Mouse (Mus musculus) regulatory T cell (primary cell): ENCODE results near the gene Med12l.

Experiments
- in situ Hi-C: fragments of 300-600 bp; cut with MboI, MseI; formaldehyde crosslinking; loops from one replicate; pipeline ENCODE4 v1.15.1; 2025; ENCODE audit warnings: high pct_unique_total_duplicates

The Med12l gene

GRCm38 (mm10) chr3:59005271-59005995, at the start of gene Med12l:
Gene Med12l (plus strand): TSS chr3:59005825.
- in situ Hi-C loops: no loop called here

- in situ Hi-C loops: no loop called here
Measured at GRCm38 (mm10) chr3:58961166-58961565, 44.5 kb upstream of the Med12l start.

DNA sequence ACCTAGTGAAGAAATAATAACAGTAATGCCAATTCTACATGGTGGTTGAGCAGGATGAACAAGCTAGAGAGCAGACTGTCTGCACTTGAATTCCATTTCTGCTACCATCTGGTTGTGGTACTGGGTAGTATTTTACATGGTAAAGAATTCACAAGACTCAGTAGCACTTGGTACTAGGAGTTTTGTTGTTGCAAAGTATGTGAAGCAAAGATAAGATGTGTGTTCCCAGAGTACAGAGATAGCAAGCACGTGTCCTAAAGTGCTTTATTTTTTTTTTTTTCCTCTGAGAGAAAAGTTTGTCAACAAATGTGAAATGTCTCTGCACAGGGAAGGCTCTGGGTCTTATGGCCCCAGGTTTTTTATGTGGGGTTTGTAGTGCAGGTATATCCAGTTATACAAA, 28.2 kb upstream of the Med12l start:
- in situ Hi-C loops: no loop called here

- in situ Hi-C loops: no loop called here
Measured at GRCm38 (mm10) chr3:58977906-58978622, 27.6 kb upstream of the Med12l start.

DNA sequence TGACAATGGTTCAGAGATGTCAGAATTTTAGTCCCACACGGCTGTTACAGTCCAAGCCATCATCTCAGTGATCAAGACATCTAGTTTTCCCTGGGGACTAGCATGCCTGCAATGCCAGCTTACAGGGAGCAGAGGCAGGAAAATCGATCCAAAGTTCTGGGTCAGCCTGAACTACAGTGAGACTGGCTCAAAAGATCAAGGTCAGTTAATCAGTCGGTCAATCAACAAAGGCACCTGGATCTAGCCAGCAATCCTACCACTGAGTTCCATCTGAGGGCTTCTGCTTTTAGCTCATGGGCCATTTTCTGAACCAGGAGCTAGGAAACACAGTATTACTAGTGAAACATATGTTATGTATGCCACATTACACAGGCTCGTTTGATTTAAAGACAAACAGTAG, 25.0 kb upstream of the Med12l start:
- in situ Hi-C loops: no loop called here

DNA sequence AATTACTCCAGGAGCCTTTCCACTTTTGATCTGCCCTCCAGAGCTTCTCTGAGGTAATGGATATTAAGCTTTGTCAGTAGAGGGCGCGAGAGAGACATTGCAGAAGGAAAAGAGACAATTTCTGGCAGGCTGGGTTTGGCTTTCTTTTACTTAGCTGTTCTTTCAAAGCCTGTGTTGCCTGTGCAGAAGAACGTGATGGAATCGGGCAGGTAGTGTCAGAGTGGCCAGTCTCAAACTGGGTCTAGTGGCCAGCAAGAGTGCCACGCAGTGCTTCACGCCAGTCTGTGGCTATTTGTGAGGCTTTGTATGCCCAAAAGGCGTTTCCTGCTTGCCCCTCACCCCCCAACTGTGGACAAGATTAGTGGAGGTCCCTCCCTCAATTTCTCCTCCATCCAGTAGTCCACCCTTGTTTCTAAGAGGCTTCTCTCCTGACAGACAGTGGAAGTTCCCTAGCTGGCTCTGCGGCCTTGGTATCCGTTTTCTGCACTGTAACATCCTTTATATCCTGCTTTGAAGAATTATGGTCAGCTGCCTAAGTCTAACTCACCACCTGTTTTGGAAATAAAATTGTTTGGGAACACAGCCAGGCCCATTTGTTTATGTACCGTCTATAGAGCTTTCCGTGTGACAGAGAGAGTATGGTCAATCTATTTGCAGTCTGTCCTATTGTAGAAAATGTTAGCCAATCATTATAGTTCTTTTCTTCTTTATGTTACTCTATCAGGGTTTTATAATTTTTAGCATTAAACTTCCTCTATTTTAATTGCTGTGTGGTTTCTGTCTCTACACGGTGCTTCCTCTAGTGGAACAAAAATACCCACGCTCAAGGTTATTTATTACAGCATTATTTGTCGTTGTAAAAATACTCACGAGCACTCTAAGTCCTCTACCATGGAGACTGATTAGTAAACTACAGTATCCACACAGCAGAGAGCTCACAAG, 22.5 kb upstream of the Med12l start:
- in situ Hi-C loops: no loop called here

DNA sequence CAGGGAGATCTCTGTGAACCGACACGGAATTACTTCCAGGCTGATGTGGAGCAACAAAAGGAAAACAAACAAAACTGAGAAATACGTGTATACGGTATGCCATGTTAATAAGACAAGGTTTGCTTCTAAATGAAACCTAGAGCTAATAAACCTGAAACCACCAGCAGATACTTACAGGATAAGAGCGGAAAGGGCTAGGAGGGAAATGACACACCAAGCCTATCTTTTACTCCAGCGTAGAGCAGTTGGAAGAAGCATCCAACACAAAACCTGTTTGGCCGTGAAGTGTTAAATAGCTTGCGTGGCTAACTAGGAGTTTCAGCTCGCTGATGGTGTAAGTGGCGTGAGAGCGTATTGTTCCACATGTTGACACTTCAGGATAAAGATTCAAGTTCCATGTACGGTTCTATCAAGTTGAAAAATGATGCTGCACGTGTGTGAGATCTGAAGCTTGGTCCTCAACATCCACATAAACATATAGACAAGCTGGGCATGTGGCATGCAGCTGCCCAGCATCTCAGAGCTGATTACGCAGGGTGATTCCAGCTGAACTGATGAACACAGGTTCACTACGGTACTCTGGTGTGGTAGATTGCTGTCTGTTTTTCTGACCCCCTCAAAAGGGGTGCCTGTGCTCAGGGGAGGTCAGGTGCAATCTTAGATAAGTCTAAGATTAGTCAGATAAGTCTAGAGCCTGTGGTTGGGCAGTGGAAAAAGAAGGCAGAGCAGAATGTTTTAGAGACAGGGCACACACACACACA, 21.6 kb upstream of the Med12l start:
- in situ Hi-C loops: no loop called here

DNA sequence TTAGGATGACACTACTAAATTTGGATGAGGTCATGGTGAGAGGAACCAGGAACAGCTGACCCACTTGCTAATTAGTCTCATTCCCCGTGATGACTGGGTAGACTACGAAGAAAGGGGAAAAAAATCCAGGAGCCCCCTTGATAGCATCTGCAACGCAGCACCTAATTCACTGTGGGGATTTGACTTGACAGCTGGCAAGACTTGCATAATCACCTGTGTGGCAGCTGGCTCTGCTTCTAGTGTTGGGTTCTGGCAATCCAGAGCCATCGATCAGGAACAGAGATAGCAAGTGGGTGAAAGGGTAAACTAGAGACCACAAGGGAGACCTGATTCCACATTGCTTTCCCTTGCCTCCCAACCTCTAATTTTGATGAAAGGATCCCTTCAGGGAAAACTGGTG, 19.8 kb upstream of the Med12l start:
- in situ Hi-C loops: loop anchor here (5.0 kb wide), 1 partner anchor 81 kb away; no protein-coding TSS in a partner anchor

DNA sequence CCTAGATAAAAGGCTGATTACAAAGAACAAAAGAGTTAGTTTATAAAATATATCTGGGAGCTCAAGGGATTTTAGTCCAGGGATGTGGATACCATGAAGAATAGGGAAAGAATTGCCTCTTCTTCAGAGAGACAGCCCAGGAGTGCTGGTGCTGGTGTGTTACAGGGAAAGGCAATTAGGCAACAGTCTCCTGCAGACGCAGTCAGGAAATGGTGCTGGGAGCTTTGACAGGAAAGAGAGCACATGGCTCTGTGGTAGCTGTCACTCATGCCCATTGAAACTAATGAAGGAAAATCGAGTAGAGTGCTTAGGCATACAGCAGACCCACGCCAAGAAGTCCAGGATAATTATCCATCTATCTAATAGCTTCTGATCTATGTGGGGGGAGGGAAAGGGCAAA, 16.3 kb upstream of the Med12l start:
- in situ Hi-C loops: loop anchor here (5.0 kb wide), 1 partner anchor 78 kb away; no protein-coding TSS in a partner anchor

GRCm38 (mm10) chr3:58990556-58990955, 15.1 kb upstream of the Med12l start:
- in situ Hi-C loops: no loop called here

DNA sequence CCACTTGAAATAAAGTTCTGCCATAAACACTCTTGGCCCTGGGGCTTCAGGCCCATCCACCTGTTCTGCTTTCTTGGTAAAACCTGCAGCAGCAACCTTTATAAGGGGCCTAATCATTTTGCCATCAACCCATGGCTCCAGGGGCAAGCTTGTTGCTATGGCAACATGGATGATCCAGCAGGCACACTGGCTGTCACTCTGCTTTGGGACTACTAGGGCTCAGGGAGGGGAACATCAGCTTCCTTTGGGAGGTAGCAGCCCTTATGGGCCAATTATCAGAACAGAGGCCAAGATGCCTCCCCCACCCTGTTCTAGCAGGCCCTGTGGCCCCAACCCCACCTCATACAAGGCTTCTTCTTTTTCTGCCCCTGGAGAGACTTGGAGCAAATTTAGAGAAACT, 13.5 kb upstream of the Med12l start:
- in situ Hi-C loops: no loop called here

- in situ Hi-C loops: no loop called here
Measured at GRCm38 (mm10) chr3:58993619-58994018, 12.0 kb upstream of the Med12l start.

GRCm38 (mm10) chr3:59003756-59004155, 1.9 kb upstream of the Med12l start:
- in situ Hi-C loops: no loop called here

DNA sequence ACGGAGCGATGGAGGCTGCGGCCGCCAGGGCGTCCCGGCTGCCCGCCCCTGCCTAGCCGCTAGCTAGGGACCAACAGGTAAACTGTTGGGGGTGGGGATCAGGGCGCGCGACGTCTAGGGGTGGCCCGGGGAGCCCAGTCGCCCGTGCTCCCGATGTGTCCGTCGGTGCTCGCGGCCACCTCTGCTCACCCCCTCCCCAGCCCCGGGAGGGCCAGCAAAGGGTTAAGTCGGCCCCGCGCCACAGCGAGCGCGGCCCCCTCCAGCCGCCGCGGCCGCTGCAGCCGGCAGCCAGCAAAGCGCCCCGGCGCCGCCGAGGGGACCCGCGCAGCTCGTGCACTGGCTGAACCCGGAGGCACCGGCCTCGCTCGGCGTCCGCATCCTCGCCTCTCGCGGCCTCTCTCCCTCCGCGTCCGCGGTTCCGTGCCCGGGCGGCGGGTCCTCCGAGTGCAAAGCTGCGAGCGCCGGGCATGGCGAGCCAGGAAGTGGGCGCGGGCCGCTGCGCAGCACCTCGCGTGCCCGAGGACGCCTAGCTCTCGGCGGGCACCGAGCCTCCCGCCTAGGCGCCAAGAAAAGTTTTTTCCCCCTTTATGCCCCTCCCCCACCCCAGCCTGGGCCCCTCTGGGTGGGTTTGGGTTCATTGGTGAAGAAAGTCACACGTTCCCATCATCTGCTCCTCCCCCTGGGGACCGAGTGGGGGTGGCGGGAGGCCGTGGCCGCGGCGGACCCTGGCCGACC, 538 bp downstream of the Med12l start:
- in situ Hi-C loops: no loop called here

- in situ Hi-C loops: no loop called here
Measured at GRCm38 (mm10) chr3:59006731-59007441, 1.3 kb downstream of the Med12l start.

GRCm38 (mm10) chr3:59010276-59010675, 4.7 kb downstream of the Med12l start:
- in situ Hi-C loops: no loop called here

DNA sequence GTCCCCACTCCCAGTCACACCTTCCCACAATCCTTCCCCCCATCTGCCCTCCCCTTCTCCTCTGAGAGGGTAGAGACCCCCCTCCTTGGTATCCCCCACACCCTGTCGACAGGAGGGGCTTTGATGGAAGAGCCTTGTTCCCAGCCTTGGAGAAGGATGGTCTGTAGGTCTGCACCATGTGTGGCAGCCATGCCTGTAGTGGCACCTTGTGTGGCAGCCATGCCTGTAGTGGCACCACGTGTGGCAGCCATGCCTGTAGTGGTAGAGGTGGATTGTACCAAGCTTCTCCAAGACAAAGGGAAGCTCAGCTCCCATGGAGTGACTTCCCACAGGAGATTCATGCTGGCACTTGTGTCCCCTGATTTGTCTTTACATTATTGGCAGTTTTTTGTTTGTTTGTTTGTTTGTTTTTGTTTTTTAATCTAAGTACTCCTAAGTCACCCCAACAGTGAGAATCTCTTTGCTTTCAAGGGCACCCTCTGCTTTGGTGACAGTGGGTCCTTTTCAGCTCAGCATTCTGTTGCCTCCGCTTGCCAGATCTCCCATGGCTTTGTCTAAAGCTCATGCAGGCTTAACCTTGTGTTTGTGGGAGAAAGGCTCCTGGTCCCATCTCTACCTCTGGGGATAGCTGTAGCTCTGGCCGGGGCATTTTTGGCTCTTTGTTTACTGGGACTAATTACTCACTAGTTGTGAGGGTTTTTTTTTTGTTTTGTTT, 10.2 kb downstream of the Med12l start:
- in situ Hi-C loops: no loop called here

DNA sequence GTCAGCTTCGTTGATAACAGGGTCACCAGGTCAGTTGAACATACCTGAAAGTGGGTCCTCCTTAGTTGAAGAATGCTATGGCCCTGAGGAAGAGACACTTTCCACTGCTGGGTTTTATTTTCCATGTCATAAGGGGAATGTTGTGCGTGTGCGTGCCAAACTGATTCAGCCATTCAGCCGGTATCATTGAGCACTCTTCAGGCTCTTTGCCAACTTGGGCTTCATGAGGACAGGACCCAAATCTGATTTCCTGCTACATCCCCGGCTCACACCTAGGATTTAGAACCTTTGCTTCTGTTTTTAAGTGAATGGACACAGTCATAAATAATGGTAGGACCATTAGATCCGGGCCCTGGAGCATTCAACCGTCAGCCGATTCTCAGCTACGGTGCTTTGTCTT, 10.9 kb downstream of the Med12l start:
- in situ Hi-C loops: no loop called here

DNA sequence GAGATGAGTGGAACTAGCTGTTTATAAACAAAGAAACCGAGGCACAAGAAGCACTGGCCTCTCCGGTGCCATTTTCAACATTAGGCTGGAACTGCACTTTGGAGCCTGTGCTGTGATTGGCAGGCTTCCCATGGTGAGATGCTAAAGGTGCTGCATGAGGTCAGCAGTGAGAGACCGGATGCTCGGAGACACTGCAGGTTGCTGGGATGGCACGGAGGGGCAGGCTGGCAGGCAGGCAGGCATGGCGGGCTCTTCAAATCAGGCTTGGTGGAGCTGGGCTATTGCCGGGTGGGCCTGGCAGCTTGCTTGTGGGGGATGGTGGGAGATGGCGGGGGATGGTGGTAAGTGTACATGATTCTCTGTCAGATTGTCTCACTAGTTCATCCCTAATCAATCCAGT, 15.6 kb downstream of the Med12l start:
- in situ Hi-C loops: no loop called here
